Mouse (Mus musculus) ES-CJ7 (cell line): ENCODE data around the gene Glb1.
"Not testable (repeated sequence)": the region's sequence is repeated elsewhere in the genome, so short reads cannot be mapped to it uniquely, and the experiment has no call there.

Experiments
- DNase-seq: peaks from one replicate; pipeline ENCODE4 v3.0.0; 2011; ENCODE audit warnings: low read depth, low spot score

The Glb1 gene

DNA sequence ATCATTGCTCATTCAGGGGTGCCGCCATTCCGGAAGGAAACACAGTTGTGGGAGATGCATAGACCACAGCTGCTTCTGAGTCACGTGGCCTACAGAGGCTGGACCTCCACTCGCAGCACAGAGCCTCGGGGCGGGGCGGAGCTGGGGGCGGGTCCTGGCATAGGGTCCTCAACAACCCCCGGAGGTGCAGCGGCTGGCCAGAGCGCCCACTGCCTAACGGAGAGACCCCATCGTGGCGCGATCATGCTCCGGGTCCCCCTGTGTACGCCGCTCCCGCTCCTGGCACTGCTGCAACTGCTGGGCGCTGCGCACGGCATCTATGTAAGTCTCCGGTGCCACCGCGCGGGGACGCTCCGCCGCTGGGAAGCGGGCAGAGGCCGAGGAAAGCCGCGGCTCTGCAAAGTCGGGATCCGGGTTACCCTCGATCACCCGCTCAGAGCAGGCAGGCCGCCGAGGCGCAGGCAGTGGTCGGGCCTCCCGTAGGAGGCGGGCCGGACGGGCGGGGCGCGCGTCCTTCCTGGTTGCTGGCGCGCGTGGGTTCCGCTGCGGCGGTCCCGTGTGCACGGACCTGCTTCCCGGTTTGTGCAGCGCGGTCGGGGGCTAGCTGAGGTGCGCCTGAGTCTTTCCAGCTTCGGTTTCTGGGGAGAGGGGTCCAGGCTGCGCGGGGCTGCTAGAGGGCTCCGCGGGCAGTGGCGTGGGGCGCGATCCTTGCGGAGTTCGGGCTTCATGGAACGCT lies at the start of gene Glb1, which contains the start of gene Tmppe:
TSS of gene Glb1 (plus strand) at position 128 of the 736 bp plus-strand sequence.
TSS of gene Tmppe (plus strand) at position 157 of the 736 bp plus-strand sequence.
- DNase-seq = peak; percentile 93

DNA sequence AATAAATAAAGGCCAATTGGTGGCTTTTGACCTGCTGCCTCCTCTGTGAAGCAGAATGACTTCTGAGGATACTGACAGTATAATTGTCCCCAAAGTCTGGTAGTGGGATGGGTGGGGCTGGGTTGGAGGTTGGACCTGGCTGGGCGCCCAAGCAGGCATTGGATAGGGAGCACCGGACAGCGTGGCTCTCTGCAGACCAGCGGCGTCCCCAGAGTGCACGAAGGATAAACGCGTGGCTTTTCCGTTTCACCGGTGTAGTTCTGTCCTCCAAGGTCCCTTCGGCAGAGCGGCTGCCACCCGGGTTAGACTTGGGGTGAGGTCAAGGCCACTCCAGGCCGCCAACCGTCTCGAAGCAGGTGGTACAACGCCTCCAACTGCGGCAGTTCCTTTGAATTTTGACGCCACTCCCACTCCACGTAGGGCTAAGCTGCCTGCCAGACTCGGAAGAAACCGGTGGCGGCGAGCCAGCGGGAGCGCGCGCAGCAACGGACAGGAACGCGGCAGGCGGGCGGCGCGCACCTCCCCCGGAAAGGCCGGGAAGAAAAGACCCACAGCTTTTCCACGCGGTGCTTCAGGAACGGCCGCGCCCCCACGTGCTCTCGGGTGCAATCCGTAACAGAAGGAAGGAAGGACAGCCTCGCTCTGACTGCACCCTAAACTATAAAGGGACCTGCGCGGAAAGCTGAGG lies 32.9 kb upstream of the Glb1 start:
- peak; percentile 84 for DNase-seq

- no peak for DNase-seq
Measured at GRCm38 (mm10) chr9:114368471-114368858, 32.4 kb upstream of the Glb1 start.

GRCm38 (mm10) chr9:114369389-114369788 lies 31.5 kb upstream of the Glb1 start:
- DNase-seq = not testable (repeated sequence)

DNA sequence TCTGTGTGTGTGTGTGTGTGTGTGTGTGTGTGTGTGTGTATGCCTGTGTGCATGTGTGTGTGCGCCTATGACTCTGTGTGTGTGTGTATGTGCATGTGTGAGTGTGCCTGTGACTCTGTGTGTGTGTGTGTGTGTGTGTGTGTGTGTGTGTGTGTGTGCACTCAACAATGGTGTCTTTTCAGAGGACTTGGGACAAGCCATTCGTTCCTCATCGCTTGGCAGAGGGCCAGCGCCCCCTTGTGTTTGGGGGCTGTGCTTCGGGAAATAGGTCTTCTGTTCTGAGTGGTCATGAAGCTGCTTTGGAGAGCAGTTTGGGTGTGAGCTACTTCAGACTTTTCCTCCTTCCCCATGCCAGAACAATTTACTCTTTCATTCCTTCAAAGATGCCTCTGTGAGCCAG lies 29.2 kb upstream of the Glb1 start:
- peak; percentile 58 for DNase-seq

GRCm38 (mm10) chr9:114375276-114375962 lies 25.5 kb upstream of the Glb1 start:
- DNase-seq = no peak

GRCm38 (mm10) chr9:114377168-114377567 lies 23.7 kb upstream of the Glb1 start:
- DNase-seq = no peak

DNA sequence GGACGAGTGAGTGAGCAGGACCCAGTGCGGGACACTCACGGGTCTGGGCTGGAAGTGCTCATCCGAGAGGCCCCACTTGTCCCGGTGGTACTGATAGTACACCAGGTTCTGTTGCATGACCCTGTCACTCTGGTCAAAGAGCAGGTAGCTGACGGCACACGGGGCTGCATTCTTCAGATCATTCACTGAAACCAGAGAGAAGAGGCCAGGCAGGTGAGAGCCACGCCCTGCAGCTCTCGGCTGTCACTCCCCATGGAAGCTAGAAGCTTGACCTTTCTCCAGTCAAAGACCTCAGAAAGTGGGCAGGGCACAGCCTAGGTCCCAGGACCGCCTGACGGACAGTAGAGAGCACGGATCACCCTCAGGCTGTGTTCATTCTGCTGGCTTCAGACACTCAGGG lies 21.0 kb upstream of the Glb1 start:
- peak; percentile 45 for DNase-seq

DNA sequence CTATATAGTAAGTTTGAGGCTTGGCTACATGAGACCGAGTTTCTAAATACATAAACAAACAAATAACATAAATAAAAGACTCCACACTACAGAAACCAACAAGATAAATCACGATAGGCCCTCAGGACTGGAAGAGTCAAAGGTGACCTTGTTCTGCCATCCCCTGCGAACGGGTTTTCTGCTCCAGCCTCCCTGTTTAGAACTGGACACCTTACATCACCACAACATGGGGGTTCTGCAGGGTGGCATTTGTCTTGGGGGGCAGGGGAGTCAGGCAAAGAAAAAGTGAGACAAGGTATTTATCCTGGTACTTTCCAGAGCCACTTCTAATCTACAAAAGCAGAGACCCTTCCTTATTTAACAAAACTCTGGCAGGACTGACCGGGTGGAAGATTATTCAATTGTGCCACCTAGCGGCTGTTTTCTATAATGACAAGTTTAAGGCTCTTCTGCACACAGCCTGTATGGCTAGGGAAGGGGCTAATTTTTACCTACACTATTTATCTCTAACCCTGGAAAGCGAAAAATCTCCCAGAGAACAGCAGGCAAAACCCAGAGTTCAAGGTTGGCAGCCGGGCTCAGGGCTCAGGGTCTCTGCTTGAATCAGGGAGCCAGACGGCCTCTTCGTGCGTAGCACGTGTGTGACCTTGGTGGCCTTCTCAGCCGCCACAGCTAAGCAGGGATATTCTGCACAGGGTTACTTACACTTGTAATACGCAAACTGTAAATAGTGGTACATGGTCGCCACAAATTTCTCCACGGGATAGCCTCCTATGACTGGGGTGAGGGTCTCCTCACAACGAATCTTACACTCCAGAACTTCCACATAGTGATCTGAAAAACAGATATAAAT lies 19.8 kb upstream of the Glb1 start:
- DNase-seq = peak; percentile 62

DNA sequence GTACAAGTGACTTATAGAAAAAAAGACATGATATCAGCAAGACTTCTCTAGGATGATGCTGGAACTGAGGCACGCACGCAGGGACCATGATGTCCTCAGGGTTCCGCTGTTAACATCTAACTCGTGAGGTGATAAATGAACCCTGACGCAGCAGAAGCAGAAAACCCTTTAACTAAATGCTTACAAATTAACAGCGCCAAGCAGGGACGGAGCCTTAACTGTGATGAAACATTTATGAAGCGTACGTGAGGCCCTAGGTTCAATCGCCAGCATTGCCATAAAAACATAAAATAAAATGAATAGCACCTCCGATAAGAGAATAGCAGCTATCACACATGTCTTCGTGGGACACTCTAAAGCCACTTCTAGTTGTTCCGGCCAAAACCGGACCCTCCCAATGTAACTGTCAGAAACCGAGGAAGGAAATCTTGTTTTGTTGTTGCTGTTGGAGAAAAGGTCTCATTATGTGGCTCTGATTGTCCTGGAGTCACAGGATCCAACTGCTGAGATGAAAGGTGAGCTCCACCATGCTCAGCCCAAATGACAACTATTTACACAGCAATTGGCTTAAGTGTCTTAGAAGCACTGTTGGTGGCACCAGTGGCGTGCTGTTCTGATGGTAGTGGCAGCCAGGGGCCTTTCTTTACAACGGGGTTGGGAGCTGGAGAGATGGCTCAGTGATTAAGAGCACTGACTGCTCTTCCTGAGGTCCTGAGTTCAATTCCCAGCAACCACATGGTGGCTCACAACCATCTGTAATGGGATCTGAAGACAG lies 17.8 kb upstream of the Glb1 start:
- no peak for DNase-seq

DNA sequence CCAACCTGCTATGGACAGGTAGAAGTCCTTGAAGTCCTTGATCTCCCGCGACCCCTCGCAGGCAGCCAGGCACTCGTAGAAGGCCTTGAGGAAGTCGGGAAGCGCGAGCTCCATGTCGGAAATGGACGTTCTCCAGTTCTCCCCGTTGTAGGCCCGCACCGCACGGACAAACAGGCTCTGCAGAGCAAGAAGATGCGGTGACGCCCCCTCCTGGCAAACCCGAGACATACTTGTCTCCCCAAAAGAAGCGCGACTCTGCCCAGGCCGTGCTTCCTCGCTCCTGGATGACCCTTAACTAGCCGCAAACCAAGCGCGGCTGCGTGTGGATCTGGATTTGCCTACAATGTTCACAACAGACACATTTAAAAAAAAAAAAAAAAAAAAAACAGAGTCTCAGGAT lies 16.2 kb upstream of the Glb1 start:
- peak; percentile 64 for DNase-seq

DNA sequence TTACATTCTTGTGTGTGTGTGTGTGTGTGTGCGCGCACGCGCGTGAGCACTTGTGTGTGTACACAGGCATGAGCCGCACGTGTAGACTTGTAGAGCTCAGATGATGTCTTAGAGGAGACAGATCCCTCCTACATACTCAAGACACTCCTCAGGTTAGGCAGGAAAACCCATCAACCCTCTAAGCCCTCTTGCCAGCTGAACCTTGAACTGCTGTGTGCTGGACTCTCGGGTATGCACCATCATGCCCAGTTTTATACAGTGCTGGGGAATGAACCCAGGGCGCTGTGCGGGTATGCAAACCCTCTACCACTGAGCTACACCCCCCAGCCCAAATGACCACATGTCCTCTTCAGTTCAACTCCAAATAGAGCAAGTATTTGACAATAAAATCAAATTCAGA lies 15.7 kb upstream of the Glb1 start:
- no peak for DNase-seq

- DNase-seq = no peak
Measured at GRCm38 (mm10) chr9:114387086-114387485, 13.8 kb upstream of the Glb1 start.

DNA sequence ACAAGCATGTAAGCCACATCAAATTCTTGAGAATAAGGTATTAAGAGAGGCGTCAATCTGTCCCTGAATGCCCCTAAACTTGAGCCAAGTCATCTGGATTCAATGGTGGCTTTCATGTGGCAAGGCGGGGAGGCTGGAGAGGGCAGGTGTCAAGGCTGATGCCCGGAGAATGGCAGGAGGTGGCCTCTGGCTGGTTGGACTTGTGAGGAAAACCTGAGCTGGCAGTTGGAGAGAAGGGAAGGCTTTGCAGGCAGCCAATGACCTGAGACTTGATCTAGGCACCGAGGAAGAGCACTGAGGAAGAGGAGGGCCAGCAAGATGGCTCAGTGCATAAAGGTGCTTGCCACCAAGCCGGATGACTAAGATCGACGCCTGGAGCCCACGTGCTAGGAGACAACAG lies 12.6 kb upstream of the Glb1 start:
- no peak for DNase-seq

DNA sequence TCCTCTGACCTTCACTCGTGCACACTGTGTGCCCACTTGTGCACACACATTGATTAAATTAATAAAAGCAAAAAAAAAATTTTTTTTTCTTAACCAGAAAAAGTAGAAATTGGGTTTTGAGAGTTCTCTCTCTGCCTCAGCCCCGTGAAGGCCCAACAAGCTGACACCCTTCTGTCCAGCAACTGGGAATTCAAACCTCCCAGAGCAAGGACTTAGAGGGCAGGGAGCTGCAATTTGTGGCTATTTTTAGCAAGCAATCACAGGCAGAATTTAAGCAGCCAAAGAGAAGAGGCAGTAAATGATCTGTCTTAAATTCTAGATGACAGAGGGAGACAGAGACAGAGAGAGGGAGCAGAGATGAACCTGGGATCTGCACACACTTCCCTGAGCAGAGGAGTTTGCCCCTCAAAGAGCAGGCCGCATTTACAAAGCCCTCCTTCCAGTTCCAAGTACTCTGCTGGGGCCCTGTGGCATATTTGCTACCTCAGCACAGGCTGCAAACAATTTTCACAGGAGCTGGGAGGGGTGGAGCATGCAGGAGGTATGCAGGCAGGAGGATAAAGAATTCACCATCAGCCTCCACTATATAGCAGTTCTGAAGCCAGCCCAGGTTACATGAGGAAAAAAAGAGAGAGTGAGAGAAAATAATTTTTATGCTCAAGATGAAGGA lies 12.0 kb upstream of the Glb1 start:
- no peak for DNase-seq

DNA sequence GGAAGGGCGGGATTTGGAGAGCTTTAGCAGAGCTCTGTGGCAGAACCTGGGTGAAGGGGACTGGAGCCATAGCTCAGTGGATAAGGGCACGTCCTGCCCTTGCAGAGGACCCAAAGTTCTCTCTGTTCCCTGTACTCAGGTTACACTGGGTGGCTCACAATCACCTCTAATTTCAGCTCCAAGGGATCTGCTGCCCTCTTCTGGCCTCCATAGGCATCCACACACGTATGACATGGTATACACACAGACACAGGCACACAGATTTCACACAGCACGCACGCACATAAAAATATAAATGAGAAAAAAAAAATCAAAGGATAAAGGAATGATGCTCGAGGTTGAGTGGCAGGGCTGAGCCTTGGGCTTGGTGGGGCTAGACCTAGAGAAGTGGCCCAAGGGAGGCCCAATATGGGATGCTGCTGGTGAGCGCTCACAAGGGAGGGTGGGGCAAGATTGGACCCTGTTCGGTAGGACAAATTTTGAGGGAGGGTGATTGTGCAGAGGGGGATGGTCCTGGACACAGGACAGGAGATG lies 11.4 kb upstream of the Glb1 start:
- peak; percentile 80 for DNase-seq

- DNase-seq = peak; percentile 90
Measured at GRCm38 (mm10) chr9:114389905-114390748, 10.7 kb upstream of the Glb1 start, which contains the start of gene Crtap. TSS of gene Crtap (minus strand) at chr9:114390675.

DNA sequence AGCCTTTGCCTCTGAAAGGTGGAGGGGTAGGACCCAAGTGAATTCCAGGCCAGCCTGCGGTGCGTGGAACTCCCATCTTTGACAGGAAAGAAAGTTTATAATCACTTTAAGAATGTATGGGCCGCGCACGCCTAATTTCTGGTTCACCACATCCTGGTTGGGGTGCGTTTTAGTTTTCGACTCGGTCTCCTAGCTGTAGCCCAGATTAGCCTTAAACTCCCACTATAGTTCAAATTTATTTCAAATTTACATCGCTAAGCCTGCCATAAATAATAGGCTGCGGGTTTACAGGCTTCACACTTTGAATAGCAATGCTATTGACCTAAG lies 10.2 kb upstream of the Glb1 start:
- peak; percentile 75 for DNase-seq

DNA sequence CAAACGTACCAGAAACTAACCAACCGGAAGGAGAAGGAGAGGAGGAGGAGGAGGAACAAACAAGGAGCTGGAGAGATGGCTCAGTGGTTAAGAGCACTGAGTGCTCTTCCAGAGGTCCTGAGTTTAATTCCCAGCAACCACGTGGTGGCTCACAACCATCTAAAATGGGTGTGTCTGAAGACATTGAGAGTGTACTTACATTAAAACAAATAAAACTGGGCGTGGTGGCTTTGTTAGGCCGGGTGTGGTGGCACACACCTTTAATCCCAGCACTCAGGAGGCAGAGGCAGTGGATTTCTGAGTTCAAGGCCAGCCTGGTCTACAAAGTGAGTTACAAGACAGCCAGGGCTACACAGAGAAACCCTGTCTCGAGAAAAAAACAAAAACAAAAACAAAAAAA lies 6.7 kb upstream of the Glb1 start:
- DNase-seq = peak; percentile 85
